Mouse (Mus musculus) right cerebral cortex, adult 18-20 months (tissue): ENCODE results near the gene Bach2.

Experiments used
- DNase-seq: peaks from one replicate; pipeline ENCODE4 v3.0.0; 2022; ENCODE audit warnings: mixed read lengths

Gene Bach2

DNA sequence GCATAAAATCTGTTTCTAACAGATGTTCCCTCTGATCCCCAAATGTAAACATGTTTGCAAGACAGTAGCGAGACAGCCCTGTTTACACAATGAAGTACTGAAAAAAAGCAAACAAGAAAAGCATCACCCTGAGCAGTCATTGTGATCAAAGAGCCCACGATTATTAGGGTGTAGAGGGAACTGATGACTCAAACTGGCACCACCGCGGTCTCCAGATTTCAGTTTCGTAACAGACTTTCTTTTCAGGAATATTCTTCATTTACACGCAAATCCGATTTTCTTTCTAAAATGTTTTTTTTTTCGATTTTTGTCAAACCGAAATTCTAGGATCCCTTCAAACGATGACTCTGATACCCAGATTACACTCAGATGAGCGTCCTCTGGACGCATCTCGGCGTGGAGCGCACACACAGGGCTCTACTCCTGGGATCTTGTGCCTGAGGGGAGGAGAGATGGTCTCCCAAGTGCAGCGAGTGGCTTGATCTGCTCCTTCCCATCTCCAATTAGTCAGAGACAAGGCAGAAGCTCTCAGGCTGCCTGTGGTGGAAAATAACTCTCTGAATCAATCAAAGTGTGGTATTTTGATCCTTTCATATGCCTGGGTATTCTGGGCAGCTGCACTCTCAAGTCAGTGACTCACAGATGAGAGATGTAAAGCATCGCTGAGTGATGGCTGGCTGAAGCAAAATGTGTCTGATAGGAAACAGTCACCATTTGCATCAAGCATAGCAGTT is 166.7 kb downstream of the Bach2 start:
- DNase-seq, result peak; percentile 59

- DNase-seq, result no peak
Observed at GRCm38 (mm10) chr4:32405985-32406384, 167.4 kb downstream of the Bach2 start.

DNA sequence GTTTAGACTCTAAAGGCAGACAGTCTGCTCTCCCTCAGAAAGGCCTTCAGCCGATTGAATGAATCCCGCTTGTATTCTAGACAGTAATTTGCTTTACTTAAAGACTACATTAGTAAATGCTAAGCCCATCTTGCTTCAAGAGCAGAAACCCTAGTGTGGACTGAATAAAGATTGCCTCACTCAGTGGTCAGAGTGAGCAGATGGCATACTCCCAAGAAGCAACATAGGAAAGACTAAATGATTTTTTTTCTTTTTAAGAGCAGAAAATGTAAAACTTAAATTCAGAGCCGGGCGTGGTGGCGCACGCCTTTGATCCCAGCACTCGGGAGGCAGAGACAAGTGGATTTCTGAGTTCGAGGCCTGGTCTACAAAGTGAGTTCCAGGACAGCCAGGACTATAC is 169.9 kb downstream of the Bach2 start:
- no peak for DNase-seq

DNA sequence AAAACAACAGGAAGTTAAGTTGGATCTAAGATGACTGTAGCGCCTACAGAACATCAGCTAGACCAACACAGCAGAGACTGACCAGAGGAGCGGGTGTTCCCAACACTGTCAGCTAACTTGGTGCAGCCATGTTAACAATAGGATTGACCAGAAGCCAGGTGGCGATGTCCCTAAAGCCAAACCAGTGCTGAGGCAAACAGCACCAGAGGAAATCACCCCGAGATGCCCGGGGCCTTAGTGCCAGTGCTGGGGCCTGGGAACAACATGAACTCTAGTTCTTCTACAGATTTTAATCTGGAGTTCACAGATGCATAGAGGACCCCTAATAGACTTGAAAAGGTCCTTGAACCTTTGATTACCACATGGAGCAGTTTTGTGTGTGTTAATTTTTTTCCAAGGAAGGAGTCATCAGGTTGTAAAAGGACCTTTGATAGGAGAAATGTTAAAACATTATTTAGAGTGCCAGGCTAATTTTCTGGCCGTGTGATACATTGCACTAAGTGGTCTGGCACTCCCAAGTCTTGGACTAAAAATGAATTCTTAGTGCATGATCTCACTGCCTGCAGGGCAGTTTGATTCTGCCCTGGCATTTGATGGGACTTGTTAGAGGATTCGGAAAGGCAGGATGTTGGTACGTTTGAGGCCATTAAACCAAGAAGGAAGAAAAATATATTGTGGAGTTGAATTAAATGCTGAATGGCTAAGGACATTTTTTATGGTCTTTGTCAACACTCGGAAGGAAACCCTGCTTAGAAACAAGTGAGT is 170.7 kb downstream of the Bach2 start:
- DNase-seq, result no peak

GRCm38 (mm10) chr4:32413063-32413462 is 174.5 kb downstream of the Bach2 start:
- DNase-seq, result no peak

- DNase-seq, result no peak
Observed at GRCm38 (mm10) chr4:32413505-32413904, 174.9 kb downstream of the Bach2 start.

GRCm38 (mm10) chr4:32414959-32415358 is 176.4 kb downstream of the Bach2 start:
- DNase-seq, result no peak

DNA sequence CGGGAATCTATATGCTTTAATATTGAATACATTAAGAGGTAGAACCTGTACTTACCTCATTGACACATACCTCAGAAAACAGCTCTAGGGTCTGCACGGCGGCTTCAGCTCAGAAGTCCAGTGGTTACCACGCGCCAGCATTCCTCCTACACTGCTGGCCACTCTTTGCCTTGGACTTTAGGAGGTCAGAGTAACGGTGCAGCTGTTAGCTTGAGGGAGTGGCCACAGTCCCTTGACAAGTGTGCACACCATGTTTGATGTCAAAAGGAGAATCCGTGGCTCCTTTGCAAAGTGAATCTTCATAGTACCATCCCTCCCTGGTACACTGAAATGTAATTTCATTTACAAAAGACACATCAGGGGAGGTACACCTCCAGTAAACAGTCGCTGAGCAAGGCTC is 179.3 kb downstream of the Bach2 start:
- DNase-seq, result no peak

- DNase-seq, result no peak
Observed at GRCm38 (mm10) chr4:32421570-32421969, 183.0 kb downstream of the Bach2 start.

DNA sequence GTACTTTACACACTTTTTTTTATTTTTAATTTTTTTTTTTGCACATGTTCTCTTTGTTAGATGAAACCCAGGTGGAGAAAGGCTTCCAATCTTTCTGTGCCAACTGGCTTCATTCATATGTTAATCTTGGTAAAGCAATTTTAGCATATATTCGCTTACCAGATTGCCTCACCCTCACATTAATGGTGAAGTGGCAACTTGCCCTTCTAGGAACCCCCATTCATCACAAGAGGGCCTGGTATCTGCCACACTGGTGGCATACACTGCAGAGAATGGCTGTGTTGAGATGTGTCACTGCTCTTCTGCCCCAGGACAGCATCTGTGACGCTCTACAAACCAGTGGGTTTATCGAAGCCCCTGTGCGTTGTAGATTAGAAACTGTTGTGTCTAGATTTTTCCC is 183.8 kb downstream of the Bach2 start:
- DNase-seq, result no peak

DNA sequence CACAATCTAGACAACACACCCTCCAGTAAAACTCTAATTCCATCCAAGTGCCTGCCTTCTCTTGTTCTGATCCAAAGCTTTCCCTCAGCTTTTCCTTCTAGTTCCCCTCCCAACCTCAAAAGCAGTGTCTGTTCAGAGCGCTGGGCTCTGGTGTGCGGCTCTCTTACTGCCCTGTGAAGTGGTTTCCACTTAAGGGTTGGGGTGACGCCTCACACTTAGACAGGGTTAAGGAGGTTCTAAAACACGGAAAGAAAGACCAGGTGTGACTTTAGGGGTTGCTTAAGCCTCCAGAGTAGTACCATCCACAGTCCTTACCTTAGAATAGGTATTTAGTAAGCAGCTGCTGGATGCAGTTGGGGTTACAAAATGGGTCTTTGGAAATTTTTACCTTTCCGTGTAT is 185.1 kb downstream of the Bach2 start:
- DNase-seq, result no peak

GRCm38 (mm10) chr4:32424434-32424833 is 185.8 kb downstream of the Bach2 start:
- no peak for DNase-seq

GRCm38 (mm10) chr4:32425060-32425459 is 186.5 kb downstream of the Bach2 start:
- DNase-seq, result no peak

GRCm38 (mm10) chr4:32425641-32426040 is 187.0 kb downstream of the Bach2 start:
- no peak for DNase-seq

- DNase-seq, result no peak
Observed at GRCm38 (mm10) chr4:32426779-32427577, 188.4 kb downstream of the Bach2 start.

DNA sequence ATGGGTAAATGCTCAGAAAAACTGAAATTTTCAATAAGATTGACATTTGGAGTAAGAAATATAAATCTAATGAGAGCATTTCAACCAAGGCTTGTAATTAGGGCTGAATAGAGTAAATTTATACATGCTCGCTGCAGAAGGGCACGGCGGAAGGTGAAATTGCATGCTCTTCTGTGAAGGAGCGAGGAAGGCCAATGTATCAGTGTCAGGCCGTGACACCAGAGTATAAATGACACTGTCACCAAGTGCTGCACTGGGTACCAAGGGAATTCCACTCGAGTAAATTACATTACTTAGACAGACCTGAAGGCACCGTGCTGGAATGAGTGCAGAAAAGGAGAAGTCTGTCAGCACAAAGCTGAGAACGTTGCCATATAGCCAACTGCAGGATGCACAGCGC is 190.1 kb downstream of the Bach2 start:
- no peak for DNase-seq

DNA sequence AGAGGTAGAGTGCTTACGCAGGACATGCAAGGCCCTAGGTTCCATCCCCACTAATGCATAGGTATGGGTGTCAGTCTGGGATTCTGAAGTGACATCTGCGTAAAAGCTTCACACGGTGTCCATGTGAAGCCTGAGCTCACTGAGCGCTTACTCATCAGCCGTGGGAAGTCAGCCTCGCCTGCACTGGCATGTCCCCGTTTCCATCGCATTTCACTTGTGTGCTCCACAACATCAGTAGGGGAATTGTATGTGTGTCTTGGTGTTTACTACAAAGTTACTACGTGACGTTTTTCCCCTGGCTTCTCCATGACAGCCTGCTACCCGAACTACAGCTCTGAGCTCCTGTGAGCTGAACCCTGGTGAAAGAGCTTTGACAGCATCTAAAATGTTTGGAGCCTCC is 191.5 kb downstream of the Bach2 start:
- DNase-seq, result peak; percentile 53

GRCm38 (mm10) chr4:32430981-32431380 is 192.4 kb downstream of the Bach2 start:
- peak; percentile 49 for DNase-seq

- no peak for DNase-seq
Observed at GRCm38 (mm10) chr4:32432271-32432781, 193.7 kb downstream of the Bach2 start.

DNA sequence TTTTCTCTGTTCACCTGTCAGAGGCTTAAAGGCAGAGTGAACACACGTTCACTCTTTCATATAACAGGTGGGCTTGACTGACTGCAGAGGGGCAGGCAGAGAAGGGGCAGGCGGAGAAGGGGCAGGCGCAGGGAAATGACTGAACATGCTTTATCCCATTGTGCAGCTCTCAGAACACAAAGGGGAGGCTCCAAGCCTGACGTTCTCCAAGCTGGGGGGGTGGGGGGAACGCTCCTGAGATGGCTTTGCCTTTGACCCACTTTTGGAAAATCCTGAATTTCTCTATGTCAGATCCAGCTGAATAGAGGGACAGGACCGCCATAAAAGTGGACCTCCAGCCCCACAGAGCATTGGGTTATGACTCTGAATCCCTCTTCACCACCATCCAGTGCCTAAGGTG is 194.3 kb downstream of the Bach2 start:
- DNase-seq, result no peak

DNA sequence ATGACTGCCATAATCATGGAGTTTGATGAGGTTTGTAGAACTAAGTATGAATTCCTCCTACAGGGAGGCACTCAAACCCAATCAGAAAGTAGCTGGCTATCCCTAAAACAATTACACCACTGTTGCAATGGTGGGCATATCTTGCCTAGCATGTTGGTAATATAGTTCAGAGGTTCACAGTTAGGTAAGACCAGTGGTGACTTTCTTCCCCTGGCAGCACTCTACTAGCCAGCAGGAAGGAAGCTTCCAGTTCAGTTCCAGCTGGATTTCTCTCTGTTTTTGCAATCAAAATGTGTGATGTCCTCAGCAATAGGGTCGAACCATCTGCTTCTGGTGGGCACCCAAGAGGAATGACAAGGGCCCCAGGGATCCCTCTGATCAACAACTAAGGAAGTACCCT is 196.0 kb downstream of the Bach2 start:
- DNase-seq, result no peak

- DNase-seq, result no peak
Observed at GRCm38 (mm10) chr4:32439974-32440739, 201.6 kb downstream of the Bach2 start.

DNA sequence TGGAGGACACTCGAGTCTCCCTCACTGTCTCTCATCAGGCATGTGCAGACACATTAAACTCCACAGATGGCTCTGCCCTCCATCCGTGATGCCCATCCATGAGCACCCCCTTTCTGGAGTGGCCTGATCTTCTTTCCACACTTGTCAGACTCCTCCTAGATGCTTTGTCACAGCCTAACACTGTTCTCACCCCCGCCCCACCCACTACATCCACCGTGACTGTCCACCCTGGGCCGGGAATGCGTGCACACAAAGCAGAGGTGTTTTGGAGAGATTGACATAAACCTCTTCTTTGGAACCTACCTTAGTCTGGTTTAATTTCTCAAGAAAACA is 202.1 kb downstream of the Bach2 start:
- no peak for DNase-seq
